Mouse (Mus musculus): ENCODE measurements around the gene Xrcc1. TPM values are rescaled to one million over a fixed set of nuclear protein-coding genes. Genes with fewer than 3 reads are reported as not detected.

The Xrcc1 gene
- polyA plus RNA-seq, 1 experiment from 2014 or later = 106 TPM

DNA sequence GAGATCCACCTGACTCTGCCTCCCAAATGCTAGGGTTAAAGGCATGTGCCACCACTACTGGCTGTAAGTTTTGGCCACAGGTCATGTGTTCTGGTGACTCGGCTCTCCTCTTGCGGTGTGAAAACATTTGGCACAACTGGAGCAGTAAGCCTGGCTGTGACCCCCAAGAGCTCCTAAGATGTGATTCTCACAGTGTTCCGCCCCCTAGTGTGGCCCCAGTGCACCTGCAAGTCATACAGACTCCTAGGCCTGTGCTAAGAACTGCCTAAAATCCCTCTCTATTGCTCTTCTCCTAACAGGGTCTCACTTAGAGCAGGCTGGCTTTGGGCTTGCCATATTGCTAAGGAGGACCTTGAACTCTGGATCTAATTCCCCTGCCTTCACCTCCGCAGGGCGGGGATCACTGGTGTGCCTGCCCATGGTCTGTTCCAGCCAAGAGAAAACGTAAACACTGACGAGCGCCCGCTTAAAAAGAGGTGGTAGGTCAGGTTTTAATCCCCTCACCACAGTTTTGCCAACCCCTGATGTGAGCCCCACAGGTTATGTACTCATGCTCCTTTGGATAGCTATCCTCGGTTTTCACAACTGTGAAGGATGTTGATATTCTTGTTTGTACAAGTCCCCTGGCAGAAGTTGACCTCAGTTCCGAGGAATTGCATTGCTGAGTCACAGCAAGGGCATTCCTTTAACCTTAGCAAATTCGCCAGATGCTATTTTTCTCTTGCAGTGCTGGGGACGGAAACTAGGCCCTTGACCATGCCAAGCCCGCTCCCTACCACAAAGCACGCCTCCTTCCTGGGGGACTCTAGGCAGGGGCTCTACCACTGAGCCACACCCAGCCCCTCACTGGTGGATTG is 53.4 kb downstream of the Xrcc1 start:
- 58% methylated on average over 15 of the region's 15 CpGs for WGBS
- Histone ChIP-seq H3K9me3 (no peaks in the 10 kb centered on the region), H3K27ac (no peak overlapping the region), H3K36me3 (0 out of 2 replicates have a peak, but pooled peaks cover 2% of the 10 kb centered on the region), H3K4me3 (no peak overlapping the region), H3K4me1 (peaks cover 6% of the 10 kb centered on the region), H3K27me3 (ENCODE audit: insufficient read depth, poor library complexity, severe bottlenecking) (peaks cover 17% of the 10 kb centered on the region)
- DNase-seq (ENCODE audit: low spot score) = no peak

DNA sequence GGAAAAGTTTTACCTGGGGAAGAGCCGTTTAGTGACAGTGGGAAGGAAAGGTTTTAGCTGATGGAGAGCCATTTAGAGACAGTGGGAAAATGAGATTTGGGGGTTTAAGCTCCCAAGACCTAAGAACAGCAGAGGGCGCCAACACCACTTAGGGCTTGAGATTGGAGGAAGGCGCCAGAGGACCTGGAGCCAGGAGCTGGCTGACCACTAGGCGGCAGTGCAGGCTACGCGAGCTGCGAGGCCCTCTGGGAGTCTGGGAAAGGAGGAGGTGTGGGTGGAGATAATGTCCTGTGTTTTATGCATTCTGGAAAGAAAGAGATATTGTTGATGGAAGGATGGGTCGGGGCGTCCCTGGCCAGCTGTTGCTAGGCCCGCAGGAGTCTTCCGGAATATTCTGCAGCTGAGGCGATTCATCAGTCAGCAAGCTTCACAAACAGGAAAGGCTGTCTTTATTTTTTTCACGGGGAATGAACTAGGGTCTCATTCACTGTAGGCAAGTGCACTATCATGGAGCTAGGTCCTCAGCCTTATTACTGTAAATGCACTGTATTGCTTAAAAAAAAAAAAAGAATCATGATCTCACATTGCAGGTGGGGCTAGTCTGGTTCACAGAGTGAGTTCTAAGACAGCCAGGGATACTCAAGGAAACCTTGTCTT is 55.0 kb downstream of the Xrcc1 start:
- no peaks in the 10 kb centered on the region for H3K4me1 ChIP-seq
- WGBS = 8% methylated on average over 13 of the region's 13 CpGs
- DNase-seq (ENCODE audit: low spot score) = peak; percentile 94
- no peak overlapping the region for H3K27ac ChIP-seq
- H3K36me3 ChIP-seq = 0 out of 2 replicates have a peak, but pooled peaks cover 2% of the 10 kb centered on the region
- peaks cover under 1% of the 10 kb centered on the region for H3K27me3 ChIP-seq (ENCODE audit: insufficient read depth, poor library complexity, severe bottlenecking)
- H3K4me3 ChIP-seq = peak overlapping the region; percentile 22; the same call in 1 of the 2 replicates
- no peaks in the 10 kb centered on the region for H3K9me3 ChIP-seq

DNA sequence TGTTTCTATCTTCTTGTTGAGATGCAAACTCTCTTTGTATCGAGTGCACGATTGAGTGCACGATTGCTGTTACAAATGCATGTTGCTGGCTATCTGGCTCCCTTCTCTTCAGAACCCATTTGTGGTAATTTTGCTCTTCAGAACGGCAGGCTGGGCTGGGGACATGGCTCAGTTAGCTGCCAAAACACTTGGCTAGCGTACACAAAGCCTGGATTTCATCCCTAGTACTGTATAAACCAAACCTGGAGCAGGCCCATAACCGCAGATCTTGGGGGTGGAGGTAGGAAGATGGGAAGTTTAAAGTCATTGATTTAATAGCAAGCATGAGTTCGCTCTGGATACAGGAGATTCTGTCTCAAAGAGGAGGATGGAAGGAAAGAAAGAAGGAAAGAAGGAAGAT is 59.5 kb downstream of the Xrcc1 start:
- 84% methylated on average over 7 of the region's 7 CpGs for WGBS
- Histone ChIP-seq H3K4me3 (no peak overlapping the region), H3K27ac (no peak overlapping the region), H3K27me3 (ENCODE audit: insufficient read depth, poor library complexity, severe bottlenecking) (peaks cover 25% of the 10 kb centered on the region), H3K9me3 (no peaks in the 10 kb centered on the region), H3K4me1 (peaks cover 5% of the 10 kb centered on the region), H3K36me3 (0 out of 2 replicates have a peak, but pooled peaks cover 2% of the 10 kb centered on the region)
- DNase-seq (ENCODE audit: low spot score) = no peak

DNA sequence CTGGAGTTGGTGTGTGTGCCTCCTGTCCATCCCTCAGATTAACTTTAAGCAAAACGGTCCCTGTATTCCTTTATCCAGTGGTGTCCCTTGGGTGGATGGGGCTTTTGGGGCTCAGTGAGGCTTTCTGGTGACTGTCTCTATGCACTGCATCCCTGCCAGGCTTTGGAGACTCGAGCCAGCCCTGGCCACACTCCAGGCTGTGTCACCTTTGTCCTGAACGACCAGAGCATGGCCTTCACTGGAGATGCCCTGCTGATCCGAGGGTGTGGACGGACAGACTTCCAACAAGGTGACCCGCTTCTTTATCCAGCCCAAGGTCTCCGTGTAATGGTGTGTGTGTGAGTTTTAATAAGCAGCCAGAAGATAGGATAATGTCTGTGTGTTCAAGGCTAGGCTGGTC is 60.0 kb downstream of the Xrcc1 start:
- Histone ChIP-seq H3K27me3 (ENCODE audit: insufficient read depth, poor library complexity, severe bottlenecking) (peaks cover 30% of the 10 kb centered on the region), H3K36me3 (0 out of 2 replicates have a peak, but pooled peaks cover 2% of the 10 kb centered on the region), H3K9me3 (no peaks in the 10 kb centered on the region), H3K4me1 (peaks cover 10% of the 10 kb centered on the region), H3K27ac (no peak overlapping the region), H3K4me3 (no peak overlapping the region)
- no peak for DNase-seq (ENCODE audit: low spot score)
- 75% methylated on average over 7 of the region's 7 CpGs for WGBS

DNA sequence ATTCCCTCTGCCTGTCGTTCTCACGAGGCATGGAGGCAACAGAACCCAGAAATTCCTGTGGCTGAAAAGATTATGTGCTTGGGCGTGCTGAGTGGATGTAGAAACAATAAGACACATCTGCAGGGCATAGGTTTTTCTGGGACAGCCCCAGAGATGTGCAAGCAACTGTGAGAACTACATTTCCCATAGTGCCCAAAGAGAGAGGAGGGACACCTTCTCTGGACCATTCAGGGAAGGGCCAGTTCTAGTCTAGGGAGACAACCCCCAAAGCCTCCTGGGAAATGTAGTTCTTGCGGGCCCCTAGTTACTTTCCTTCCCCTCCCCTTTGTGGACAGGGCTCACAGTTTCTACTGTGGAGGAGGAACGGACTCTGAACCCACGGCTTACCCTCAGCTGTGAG is 61.9 kb downstream of the Xrcc1 start:
- DNase-seq (ENCODE audit: low spot score) = peak; percentile 75
- Histone ChIP-seq H3K27ac (no peak overlapping the region), H3K4me3 (no peak overlapping the region), H3K27me3 (ENCODE audit: insufficient read depth, poor library complexity, severe bottlenecking) (peaks cover 49% of the 10 kb centered on the region), H3K4me1 (peaks cover 25% of the 10 kb centered on the region), H3K36me3 (0 out of 2 replicates have a peak, but pooled peaks cover 2% of the 10 kb centered on the region), H3K9me3 (no peaks in the 10 kb centered on the region)
- WGBS = 35% methylated on average over 6 of the region's 6 CpGs

DNA sequence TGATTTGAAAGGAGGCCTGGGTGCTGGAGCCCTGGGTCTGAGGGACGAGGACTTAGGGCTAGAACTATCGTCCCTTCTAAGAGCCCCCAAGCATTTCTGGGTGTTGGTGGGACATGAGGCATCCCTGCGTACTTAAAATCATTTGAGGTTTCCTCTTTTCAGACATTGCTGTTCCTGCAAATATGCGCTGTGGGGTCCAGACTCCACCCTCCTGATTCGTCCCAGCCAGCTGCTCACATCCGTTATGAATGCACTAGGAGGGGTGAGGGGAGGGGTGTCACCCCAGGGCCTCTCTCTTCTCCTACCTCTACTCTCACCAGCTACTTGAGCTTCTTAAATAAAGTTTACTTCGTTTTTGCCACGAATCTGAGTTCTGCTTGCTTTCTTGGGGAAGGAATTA is 62.5 kb downstream of the Xrcc1 start:
- no peak for DNase-seq (ENCODE audit: low spot score)
- Histone ChIP-seq H3K36me3 (0 out of 2 replicates have a peak, but pooled peaks cover 2% of the 10 kb centered on the region), H3K9me3 (no peaks in the 10 kb centered on the region), H3K4me1 (peaks cover 25% of the 10 kb centered on the region), H3K27me3 (ENCODE audit: insufficient read depth, poor library complexity, severe bottlenecking) (peaks cover 55% of the 10 kb centered on the region), H3K4me3 (no peak overlapping the region), H3K27ac (no peak overlapping the region)
- 67% methylated on average over 8 of the region's 8 CpGs for WGBS

DNA sequence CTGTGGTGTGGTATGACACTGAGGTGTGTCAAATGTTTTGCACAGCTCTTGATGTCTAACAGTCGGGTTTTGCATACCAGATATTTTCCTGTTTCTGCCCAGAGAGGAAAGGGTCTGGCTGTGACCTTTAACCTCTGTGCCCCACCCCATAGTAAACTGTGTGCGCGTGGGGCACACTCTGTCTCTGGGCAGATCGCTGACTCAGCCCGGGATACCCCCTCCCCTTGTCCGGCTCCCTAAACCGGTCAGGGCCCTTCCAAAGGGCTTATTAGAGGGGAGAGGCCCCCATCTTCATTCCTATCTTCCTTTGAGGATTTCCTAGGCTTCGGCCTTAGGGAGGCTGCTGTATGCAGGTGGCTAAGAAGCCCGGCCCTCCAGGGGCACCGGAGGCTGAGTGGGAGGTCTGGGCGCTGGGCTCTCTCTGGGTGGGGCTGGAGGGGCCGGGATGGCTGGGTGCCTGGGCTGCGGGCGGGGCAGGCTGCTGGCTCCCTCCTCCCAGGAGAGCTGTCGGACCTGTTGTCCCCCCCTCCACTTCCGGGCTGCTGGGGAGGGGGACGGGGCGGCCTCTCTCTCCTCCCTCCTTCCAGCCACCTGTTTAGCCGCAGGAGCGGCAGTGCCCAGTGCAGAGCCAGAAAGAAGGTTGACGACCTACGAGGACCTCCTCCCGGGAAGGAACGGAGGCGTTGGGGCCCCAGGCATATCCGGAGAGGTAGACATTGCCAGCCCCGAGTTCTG is 64.2 kb downstream of the Xrcc1 start, which contains the start of gene Phldb3:
TSS of gene Phldb3 (plus strand) at position 620 of the 735 bp plus-strand sequence.
- Histone ChIP-seq H3K27me3 (ENCODE audit: insufficient read depth, poor library complexity, severe bottlenecking) (peaks cover 66% of the 10 kb centered on the region), H3K4me3 (peak within 1 kb of the TSS; percentile 64), H3K27ac (peak within 1 kb of the TSS; percentile 44; the same call in 1 of the 2 replicates), H3K9me3 (no peaks in the 10 kb centered on the region), H3K36me3 (no peaks in the 10 kb centered on the region), H3K4me1 (peaks cover 25% of the 10 kb centered on the region)
- no peak for DNase-seq (ENCODE audit: low spot score)
- 3% methylated on average over 27 of the region's 27 CpGs for WGBS

DNA sequence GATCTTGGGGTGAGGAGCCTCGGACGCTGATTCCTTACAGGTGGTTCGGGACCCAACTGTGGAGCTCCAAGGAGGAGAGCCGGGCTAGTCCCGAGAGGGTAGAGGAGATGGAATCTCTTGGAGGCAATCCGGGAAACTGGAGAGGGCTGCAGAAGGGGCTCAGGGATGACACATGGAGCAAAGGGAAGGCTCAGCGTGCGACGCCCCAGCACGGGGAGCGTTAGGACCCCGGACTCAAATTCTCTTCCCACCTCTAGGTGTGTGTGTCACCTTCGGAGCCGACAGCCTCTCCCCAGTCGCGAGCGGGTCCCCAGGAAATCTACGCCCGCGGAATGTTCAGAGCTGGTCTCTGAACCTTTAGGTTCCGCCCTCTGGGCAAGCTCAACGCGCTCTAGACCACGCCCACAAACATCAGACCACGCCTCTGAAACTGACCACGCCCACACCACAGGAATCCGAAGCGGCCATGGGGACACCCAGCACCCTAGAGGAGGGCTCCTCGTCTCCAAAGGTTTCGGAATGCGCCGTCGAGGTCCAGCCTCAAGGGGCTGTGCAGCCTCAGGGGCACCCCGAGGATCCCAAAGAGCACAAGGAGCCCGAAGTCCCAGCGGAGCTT is 64.9 kb downstream of the Xrcc1 start:
- H3K27ac ChIP-seq = peak overlapping the region; percentile 44; the same call in 1 of the 2 replicates
- H3K27me3 ChIP-seq (ENCODE audit: insufficient read depth, poor library complexity, severe bottlenecking) = peaks cover 66% of the 10 kb centered on the region
- H3K36me3 ChIP-seq = no peaks in the 10 kb centered on the region
- H3K4me1 ChIP-seq = peaks cover 25% of the 10 kb centered on the region
- WGBS = 1% methylated on average over 36 of the region's 36 CpGs
- H3K4me3 ChIP-seq = peak overlapping the region; percentile 64
- no peaks in the 10 kb centered on the region for H3K9me3 ChIP-seq
- DNase-seq (ENCODE audit: low spot score) = peak; percentile 94

DNA sequence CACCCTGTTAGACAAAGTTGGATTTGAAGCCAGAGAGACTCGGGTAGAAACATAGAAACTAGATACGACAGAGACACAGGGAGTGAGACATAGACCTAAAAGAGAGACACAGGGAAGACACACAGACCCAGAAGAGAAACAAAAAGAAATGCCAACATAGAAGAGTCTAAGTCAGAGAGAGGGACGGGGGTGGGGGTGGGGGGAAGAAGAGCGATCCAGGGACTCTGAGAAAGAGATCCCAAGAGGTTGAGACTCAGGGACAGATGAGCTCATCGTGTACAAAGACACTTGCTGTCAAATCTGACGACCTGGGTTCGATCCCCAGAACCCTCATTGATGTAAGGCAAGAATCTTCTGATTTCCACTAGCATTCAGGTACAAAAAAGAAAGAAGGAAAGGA is 65.6 kb downstream of the Xrcc1 start:
- Histone ChIP-seq H3K27ac (0 out of 2 replicates have a peak overlapping the region, but pooled peaks have one; percentile 44), H3K9me3 (no peaks in the 10 kb centered on the region), H3K4me3 (peak overlapping the region; percentile 64), H3K36me3 (no peaks in the 10 kb centered on the region), H3K4me1 (peaks cover 25% of the 10 kb centered on the region), H3K27me3 (ENCODE audit: insufficient read depth, poor library complexity, severe bottlenecking) (peaks cover 70% of the 10 kb centered on the region)
- 13% methylated on average over 7 of the region's 7 CpGs for WGBS
- DNase-seq (ENCODE audit: low spot score) = no peak

DNA sequence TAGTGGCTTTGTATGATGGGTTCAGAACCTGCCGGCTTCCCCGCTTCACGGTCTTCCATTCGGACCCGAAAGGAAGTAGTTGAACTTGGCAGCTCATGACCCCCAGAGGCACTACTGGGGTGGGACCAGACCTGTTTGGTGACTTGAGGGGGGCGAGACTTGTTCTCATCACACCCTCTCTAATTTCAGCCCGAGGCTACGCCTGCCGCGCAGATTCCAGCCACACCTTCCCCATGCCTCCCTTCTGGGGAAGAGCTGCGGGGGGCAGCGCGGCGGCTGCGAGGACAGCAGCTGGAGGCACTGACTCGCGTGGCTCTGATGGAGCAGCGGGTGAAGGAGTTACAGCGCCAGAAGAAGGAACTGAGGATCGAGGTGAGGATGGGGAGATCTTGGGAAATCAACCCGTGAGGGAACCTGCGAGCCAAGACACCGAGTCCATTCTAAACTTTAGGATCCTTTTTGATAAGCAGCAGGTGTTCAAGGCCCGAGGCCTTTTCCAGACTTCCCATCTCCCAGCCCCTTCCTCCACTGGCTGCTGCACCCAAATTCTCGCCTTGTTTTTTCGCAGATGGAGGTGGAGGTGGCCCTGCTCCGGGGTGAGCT is 66.3 kb downstream of the Xrcc1 start:
- no peaks in the 10 kb centered on the region for H3K9me3 ChIP-seq
- peak overlapping the region; percentile 37 for H3K4me3 ChIP-seq
- H3K27me3 ChIP-seq (ENCODE audit: insufficient read depth, poor library complexity, severe bottlenecking) = peaks cover 73% of the 10 kb centered on the region
- DNase-seq (ENCODE audit: low spot score) = no peak
- no peaks in the 10 kb centered on the region for H3K36me3 ChIP-seq
- H3K27ac ChIP-seq = no peak overlapping the region
- peaks cover 25% of the 10 kb centered on the region for H3K4me1 ChIP-seq
- WGBS = 5% methylated on average over 27 of the region's 27 CpGs

DNA sequence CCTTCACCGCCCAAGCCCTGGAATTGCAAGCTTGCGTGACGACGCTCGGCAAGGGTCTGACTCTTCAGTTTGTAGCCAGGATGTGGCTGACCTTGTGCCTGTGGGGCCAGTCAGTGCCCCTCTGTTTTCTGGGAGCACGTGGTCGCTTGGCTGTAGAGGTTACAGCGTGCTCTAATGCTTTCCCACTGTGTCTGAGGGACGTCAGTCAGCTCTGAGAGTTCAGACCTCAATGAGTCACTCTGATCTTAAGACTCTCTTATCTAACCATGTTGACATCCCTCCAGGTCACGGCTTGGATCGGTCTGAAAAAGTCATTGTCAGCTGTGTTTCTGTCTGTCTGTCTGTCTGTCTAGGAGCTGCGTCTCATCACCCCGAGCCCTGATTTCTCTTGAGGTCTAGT is 68.7 kb downstream of the Xrcc1 start:
- 59% methylated on average over 13 of the region's 13 CpGs for WGBS

DNA sequence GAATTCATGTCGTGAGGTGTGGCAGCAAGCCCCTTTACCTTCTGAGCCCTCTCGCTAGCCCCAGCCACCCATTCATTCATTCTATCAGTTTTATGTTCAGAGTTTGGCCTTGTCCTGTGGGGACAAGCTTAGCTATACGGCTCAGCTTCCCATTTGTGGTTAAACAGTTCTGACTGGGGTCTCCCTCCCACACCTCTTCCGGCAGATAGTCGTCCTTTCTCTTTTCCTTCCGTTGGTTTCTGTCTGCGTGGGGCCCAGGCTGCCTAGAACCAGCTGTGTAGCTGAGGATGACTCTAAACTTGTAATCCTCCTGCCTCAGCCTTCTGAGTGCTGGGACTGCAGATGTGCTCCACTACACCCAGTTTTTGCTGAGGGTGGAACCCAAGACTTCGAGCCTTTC is 71.7 kb downstream of the Xrcc1 start:
- Histone ChIP-seq H3K4me1 (0 out of 2 replicates have a peak, but pooled peaks cover 2% of the 10 kb centered on the region), H3K4me3 (no peak overlapping the region), H3K36me3 (no peaks in the 10 kb centered on the region), H3K9me3 (no peaks in the 10 kb centered on the region; the same call in 1 of the 2 replicates), H3K27ac (no peak overlapping the region), H3K27me3 (ENCODE audit: insufficient read depth, poor library complexity, severe bottlenecking) (peaks cover 43% of the 10 kb centered on the region)
- no peak for DNase-seq (ENCODE audit: low spot score)
- 64% methylated on average over 8 of the region's 8 CpGs for WGBS

More for the DNA sequence above, 68.7 kb downstream of the Xrcc1 start:
- Histone ChIP-seq H3K4me1 (peaks cover 25% of the 10 kb centered on the region), H3K27me3 (ENCODE audit: insufficient read depth, poor library complexity, severe bottlenecking) (peaks cover 70% of the 10 kb centered on the region), H3K27ac (no peak overlapping the region), H3K4me3 (no peak overlapping the region), H3K9me3 (no peaks in the 10 kb centered on the region), H3K36me3 (no peaks in the 10 kb centered on the region)
- no peak for DNase-seq (ENCODE audit: low spot score)

All from heart, embryonic 10.5 days (tissue).